Mouse (Mus musculus) cerebellum, adult 2 months (tissue): ENCODE data around the gene Tm9sf1.

Experiments used
- CTCF ChIP-seq: fragments of 200-500 bp; IDR thresholded peaks from 2 replicates; pipeline ENCODE4 v1.5.1; 2011; ENCODE audit warnings: low read depth, mild to moderate bottlenecking, control low read depth, low read length, moderate library complexity, borderline replicate concordance; ENCODE audit not compliant: insufficient read depth
- POLR2A ChIP-seq: fragments of 200-500 bp; IDR thresholded peaks from 2 replicates; pipeline ENCODE4 v1.6.1; 2011; ENCODE audit warnings: low read length, control low read depth, borderline replicate concordance; ENCODE audit not compliant: insufficient read depth

- TF ChIP-seq POLR2A (no peak), CTCF (no peak)
These were observed 53.7 kb downstream of the Tm9sf1 start for GRCm38 (mm10) chr14:55589771-55590448.
